Mouse (Mus musculus) adrenal gland, postnatal 4 days (tissue): ENCODE data around the gene Anks1b. TPM values are rescaled to one million over a fixed set of nuclear protein-coding genes. Genes with fewer than 3 reads are reported as not detected.

Experiments used
- DNase-seq, 2 experiments: peaks; one replicate each; pipeline ENCODE4 v3.0.0; 2021 to 2022; ENCODE audit warnings: low spot score in 2 of 2, mixed read lengths in 2 of 2
- total RNA-seq, 2 experiments: library from RNA; stranded (reverse); gene quantifications; 2 replicates each; pipeline ENCODE4 v1.2.3; 2021

Anks1b gene
- total RNA-seq, 2 experiments from 2014 or later, result 4.4 to 4.5 TPM

DNA sequence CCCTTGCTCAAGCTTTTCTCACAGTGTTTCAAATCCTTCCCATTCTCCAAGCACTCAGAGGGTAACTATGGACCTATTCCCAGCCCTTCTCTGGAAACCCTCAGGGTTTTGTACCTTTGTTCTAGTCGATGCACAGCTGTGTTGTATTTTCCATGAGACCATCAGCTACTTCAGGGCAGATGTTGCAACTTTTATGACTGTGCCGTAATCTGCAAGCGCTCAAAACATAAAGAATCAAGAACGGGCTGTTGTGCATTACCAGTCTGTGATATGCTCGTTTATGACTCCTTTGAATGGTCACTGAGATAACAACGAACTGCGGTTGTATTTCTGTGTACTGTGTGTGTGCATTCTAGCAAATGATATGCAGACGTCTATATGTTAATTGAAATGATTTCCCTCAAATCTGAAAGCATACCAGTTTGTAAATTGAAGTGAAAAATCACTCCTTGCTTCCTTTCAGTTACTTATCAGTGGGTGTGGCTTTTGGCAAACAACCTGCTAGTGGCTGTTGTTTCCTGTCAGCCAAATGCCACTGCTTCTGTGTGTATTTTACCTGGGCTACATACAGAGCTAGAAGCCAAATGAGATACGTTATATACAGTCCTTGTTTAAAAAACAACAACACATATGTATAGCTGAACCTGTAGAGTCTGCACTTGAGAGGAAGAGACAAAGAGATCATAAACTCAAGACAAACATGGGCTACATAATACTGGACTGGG is 966.5 kb downstream of the Anks1b start:
- no peak for DNase-seq

GRCm38 (mm10) chr10:90842398-90842797 is 969.1 kb downstream of the Anks1b start:
- DNase-seq, result no peak

DNA sequence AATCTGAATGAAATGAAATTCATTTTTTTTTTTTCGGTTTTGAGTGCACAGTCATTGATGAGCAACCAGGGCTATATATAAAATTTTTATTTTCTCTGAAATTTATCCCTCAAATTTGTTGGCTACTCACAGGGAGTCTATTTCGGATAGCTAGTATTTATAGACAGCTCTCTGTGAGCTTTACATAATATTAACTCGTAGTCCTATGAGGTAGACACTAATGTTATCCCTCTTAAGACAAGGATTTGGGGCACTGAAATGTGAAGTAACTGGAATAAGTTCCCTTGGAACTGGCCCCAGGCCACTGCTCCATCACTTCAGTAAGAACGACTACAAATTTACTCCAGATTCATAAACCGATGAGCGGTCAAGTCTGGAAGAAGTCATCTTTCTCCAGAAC is 977.8 kb downstream of the Anks1b start:
- no peak for DNase-seq

- no peak for DNase-seq
Observed at GRCm38 (mm10) chr10:90851999-90852398, 978.7 kb downstream of the Anks1b start.

DNA sequence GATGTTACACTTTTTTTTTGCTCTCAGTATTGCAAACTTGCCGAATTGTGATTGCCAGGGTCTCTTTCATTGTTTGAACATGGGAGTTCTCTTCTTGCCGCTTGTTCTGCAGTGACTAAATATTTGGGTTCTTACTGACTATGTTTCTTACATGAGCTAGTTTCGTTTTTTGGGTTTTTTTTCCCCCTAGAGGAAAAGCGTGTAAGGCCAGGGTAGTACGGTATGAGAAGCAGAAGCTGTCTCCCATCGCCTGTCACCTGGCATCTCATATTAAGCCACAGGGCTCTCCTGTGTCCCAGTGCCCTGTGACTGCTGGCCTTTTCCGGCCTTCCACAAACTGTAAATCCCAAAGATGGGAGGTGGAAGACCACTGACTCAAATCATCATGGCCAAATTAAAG is 979.1 kb downstream of the Anks1b start:
- no peak for DNase-seq

DNA sequence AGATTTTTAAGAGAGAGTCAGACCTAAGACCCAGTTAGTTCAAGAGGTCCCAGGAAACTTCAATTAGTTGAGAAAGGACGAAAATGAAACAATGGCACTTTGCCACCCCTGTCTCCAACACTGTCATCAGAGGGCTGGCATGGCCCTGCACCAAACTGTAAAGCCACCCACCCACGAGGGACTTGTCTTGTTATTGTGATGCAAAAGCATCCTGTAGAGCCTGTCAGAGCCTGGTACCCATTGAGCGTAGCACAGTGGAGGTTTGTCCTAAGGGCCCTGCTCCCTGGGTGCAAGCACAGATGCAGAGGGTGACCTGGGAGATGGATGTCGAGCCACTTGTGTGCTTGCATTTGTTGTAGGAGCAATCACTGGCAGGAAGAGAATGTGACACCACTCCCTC is 983.4 kb downstream of the Anks1b start:
- DNase-seq, result no peak

GRCm38 (mm10) chr10:90859665-90860523 is 986.6 kb downstream of the Anks1b start:
- no peak for DNase-seq

DNA sequence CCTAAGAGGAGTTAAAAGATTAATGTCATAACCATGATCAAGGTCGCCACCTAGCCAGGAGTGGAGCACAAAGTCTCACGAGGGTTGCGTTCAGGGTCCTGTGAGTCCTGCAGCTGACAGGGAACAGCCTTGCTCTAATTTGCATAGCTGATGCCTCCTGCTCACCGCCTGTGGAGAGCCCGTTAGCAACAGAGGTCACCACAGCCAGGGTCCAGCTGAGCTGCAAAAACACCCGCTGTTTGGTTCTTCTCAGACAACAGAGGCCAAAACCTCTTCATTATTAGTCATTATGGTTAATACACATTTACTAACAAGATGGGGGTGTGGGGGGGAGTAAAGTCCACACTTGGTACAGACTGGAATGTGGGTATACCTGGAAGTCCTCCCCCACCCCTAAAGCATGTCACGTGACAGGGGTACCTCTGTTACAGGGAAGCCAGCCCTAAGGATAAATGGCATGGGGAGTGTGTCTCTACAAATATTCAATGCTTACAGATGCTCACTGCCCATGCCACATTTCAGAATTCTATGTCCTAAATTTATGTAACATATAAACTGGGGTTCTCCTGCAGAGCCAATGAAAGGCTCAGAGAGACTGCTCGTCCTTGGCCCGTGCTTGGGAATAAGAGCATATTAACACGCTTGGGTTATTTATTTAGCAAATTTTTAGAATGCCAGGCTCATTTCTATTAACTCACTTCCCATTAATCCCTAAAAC is 990.7 kb downstream of the Anks1b start:
- DNase-seq, result no peak

DNA sequence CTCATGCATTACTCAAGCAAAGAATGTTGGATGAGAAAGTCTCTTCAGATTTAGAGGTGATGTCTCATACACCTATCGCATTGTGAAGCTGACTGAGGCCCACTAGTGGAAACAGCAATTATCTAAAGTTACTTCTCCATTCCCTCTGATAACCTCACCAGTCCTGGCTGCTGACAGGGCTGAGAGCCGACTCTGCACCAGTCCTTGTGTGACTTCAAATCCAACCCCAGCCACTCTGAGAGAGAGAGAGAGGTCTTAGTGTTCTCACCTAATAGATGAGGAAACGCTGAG is 991.2 kb downstream of the Anks1b start:
- DNase-seq, result no peak

GRCm38 (mm10) chr10:90873204-90873603 is 999.9 kb downstream of the Anks1b start:
- no peak for DNase-seq

DNA sequence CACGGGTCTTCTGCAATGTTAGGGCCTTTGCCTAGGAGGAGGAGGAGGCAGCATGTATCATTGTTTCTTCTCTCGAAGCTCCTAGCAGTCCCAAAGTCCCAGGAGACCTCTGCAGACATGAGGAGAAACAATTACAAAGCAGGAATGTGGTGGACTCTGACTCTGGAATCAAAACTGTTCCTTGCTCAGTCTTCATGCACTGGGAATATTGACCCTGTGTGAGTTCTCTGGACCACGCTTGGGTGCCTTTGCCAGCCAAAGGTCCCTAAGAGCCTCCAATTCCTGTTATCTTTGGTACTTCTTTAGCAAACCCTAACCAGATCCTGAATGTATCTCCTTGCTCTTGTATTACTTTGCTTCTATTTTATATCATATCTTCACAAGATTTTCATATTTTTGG is 1000.9 kb downstream of the Anks1b start:
- no peak for DNase-seq

GRCm38 (mm10) chr10:90880854-90881560 is 1007.7 kb downstream of the Anks1b start:
- DNase-seq, result no peak

DNA sequence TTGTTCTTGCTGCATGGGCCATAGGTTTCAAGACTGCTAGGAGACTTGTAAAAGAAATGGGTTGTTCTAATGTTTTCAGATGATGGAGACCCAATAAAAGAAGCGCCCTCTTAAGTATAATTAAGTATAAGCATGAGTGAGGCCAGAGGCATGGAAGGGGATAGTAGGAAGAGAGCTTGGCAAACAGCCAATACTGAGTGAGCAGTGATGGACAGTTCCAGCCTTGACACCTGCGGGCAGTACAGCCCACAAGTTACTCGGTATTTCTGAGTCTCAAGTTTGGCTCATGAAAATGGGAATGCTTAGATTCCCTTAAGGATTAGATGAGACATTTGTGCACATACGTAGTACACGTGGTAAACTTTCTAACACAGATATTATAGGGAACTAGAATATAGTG is 1016.3 kb downstream of the Anks1b start:
- DNase-seq, result no peak

DNA sequence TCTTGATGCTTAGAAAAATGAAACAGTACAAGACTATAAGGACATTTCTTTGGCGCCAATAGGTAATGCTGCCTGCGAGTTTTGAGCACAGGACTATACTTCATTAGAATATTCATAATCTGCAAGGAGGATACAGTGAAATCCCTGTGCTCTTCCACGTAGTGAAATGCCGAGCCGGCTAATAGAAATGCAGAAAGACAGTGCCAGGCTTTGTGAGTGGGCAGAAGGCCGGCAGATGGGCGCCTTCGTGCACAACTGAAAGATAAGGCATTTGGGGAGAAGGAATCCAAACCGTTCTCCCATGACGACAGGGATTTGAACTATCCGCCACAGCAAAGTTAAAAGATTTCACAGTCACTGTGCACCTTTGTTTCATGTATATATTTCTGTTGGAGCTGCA is 1019.4 kb downstream of the Anks1b start:
- DNase-seq, result no peak

GRCm38 (mm10) chr10:90897894-90898293 is 1024.6 kb downstream of the Anks1b start:
- DNase-seq, result no peak

GRCm38 (mm10) chr10:90904185-90904584 is 1030.9 kb downstream of the Anks1b start:
- no peak for DNase-seq

GRCm38 (mm10) chr10:90907381-90907780 is 1034.1 kb downstream of the Anks1b start:
- DNase-seq, result no peak

DNA sequence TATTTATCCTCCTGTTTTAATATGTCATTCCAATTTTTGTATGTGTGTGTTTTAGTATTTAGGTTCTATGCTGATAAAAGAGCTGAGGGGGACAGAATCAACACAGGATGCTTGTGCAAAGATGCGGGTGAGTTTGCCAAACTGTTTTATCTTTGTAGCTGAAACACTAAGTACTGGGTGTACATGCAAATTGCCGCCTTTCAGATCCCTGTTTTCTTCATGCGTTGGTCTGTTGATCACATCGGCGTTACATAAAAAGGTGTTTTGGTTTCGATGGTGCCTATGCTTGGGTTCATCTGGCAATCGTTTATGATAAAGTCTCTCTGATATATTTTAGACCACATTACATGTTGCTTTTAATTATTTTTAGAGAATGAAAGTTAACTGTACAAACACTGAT is 1050.2 kb downstream of the Anks1b start:
- DNase-seq, result no peak

DNA sequence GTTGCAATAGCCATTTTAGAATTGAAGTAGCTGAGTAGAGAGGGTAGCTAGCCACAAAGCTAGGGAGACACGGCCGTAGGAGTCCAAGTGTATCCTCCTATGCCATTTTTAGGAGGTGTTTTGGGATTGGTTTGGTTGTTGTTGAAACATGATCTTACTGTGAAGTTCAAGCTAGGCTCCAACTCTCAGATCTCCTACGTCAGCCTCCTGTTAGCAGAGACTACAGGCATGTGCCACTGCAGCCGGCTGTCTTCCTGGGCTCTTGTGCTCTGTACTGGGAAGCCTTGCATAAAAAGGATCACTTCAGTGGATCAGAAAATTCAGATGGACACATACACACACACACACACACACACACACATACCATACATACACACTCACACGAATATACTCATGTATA is 1059.8 kb downstream of the Anks1b start:
- no peak for DNase-seq

DNA sequence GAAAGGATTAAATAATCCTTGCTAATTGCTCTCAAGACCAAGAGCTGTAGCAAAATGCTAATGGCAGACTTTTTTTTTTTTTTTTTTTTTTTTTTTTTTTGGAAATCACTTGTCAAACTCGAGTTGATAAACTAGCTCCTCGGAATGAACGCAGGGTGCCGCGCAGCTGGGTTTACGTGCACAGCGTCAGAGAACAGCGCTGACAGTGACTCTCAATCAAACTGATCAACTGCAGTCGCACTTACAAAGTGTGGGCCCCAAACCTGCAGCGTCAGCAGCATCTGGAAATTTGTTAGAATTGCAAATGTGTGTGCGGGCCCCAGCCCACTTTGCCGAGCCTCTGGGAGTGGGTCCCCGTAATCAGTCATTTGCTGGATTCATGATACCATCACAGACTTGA is 1061.4 kb downstream of the Anks1b start:
- DNase-seq, result no peak

GRCm38 (mm10) chr10:90937721-90938460 is 1064.6 kb downstream of the Anks1b start:
- no peak for DNase-seq
